In the genomic region with DNA sequence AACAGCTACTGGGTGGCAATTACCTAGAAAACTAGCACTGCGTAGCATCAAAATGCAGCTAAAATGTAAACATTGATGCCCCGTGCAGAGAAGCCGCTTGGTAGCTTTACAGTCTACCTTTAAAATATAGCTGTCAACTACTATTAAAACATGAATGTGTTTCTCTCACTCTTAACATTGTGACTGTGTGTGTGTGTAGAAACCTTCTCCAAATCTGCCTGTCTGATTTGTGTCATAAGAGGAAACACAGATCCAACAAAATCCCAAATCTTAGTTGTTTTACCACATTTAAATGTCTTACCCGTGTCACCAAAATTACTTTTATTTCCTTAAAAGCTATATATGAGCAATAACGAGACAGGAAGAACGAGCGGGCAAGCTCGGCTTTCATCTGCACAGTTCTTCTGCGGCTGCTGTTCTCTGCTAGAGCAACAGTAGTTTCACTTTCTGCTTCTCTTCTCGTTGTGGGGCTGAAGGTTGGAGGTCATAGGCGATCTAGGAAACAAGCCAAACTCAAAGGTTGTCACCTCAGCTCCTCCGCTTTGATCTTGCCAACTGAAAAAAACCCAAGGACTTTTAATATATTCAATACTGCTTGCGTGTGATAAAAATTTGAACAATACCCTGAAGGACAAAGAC, we compare ENCODE assay signal across 2 mouse cellular contexts.
TF ChIP-seq lines count a peak whose summit lies in the region.

No protein-coding gene starts in this region.

TF ChIP-seq in CH12.LX, 34 proteins besides CTCF, POLR2A, EP300 and RAD21 (continued from another document):
- TF ChIP-seq MXI1 (IDR thresholded peaks at IDR 0.05; ENCODE audit: low read depth, low read length) (no peak), GABPA (IDR thresholded peaks at IDR 0.05; ENCODE audit: insufficient replicate concordance, low read depth, low read length) (no peak), ZKSCAN1 (IDR thresholded peaks at IDR 0.05; ENCODE audit: borderline replicate concordance, low read depth, low read length) (no peak), HCFC1 (IDR thresholded peaks at IDR 0.05; ENCODE audit: low read depth, low read length) (no peak), JUN (IDR thresholded peaks at IDR 0.05; ENCODE audit: insufficient read depth, low read depth, low read length) (peak; percentile 26; the same call in 1 of the 2 replicates), USF2 (conservative IDR thresholded peaks at IDR 0.05; ENCODE audit: low read depth, low read length) (no peak), TCF12 (IDR thresholded peaks at IDR 0.05; ENCODE audit: low read depth, low read length) (no peak), MYC (IDR thresholded peaks at IDR 0.05; ENCODE audit: low read depth, low read length) (0 out of 2 replicates have a peak, but pooled peaks have one; percentile 44), SMC3 (IDR thresholded peaks at IDR 0.05; ENCODE audit: low read depth, low read length) (no peak), JUND (conservative IDR thresholded peaks at IDR 0.05; ENCODE audit: low read depth, low read length) (peak; percentile 59; the same call in 1 of the 2 replicates), MAZ (IDR thresholded peaks at IDR 0.05; ENCODE audit: low read depth, low read length) (no peak), RCOR1 (conservative IDR thresholded peaks at IDR 0.05; ENCODE audit: low read depth, low read length) (no peak), POLR2AphosphoS2 (IDR thresholded peaks at IDR 0.05; ENCODE audit: low read depth, low read length) (no peak), CHD1 (IDR thresholded peaks at IDR 0.05; ENCODE audit: low read depth, low read length) (no peak; the same call in 1 of the 2 replicates), MAFK (IDR thresholded peaks at IDR 0.05; ENCODE audit: insufficient replicate concordance, low read length) (peak; percentile 49; the same call in 1 of the 2 replicates), ELF1 (IDR thresholded peaks at IDR 0.05; ENCODE audit: low read depth, low read length) (peak; percentile 34; the same call in 1 of the 2 replicates), USF1 (IDR thresholded peaks at IDR 0.05; ENCODE audit: low read depth, low read length) (no peak), E2F4 (IDR thresholded peaks at IDR 0.05; ENCODE audit: insufficient replicate concordance, low read depth, low read length) (no peak), SIN3A (IDR thresholded peaks at IDR 0.05; ENCODE audit: low read length) (peak; percentile 80; the same call in 1 of the 2 replicates), NRF1 (IDR thresholded peaks at IDR 0.05; ENCODE audit: low read depth, low read length) (no peak), ZC3H11A (IDR thresholded peaks at IDR 0.05; ENCODE audit: low read depth, low read length) (no peak), TBP (conservative IDR thresholded peaks at IDR 0.05; ENCODE audit: low read depth, low read length) (0 out of 2 replicates have a peak, but pooled peaks have one; percentile 15), ETS1 (conservative IDR thresholded peaks at IDR 0.05; ENCODE audit: low read depth, low read length) (peak; percentile 66), MAX (IDR thresholded peaks at IDR 0.05; ENCODE audit: low read length) (no peak), CHD2 (IDR thresholded peaks at IDR 0.05; ENCODE audit: low read length) (no peak), MEF2A (IDR thresholded peaks at IDR 0.05; ENCODE audit: borderline replicate concordance, low read depth, low read length) (peak; percentile 27; the same call in 1 of the 2 replicates), NELFE (IDR thresholded peaks at IDR 0.05; ENCODE audit: low read depth, low read length) (no peak), UBTF (IDR thresholded peaks at IDR 0.05; ENCODE audit: low read depth, low read length) (no peak), IRF4 (IDR thresholded peaks at IDR 0.05; ENCODE audit: low read depth, low read length) (peak; percentile 90), BHLHE40 (IDR thresholded peaks at IDR 0.05; ENCODE audit: low read depth, low read length) (peak; percentile 52; the same call in 1 of the 2 replicates), ZNF384 (IDR thresholded peaks at IDR 0.05; ENCODE audit: low read depth, low read length) (no peak), KAT2A (IDR thresholded peaks at IDR 0.05; ENCODE audit: insufficient replicate concordance, low read length) (no peak), ZMIZ1 (IDR thresholded peaks at IDR 0.05; ENCODE audit: low read depth, low read length) (no peak)

TF ChIP-seq in myocyte, 11 proteins besides CTCF, POLR2A, EP300 and RAD21 (continued from another document):
- no peak for TF ChIP-seq E2F4 (IDR thresholded peaks at IDR 0.05; ENCODE audit: insufficient read depth)
- no peak for TF ChIP-seq POLR2AphosphoS2 (IDR thresholded peaks at IDR 0.05; ENCODE audit: insufficient read length, low read depth)
- TF ChIP-seq MAX (IDR thresholded peaks at IDR 0.05; ENCODE audit: low read depth): no peak
- TF ChIP-seq TCF3 (IDR thresholded peaks at IDR 0.05; ENCODE audit: insufficient read length, low read depth): no peak
- no peak for TF ChIP-seq MYOD1 (IDR thresholded peaks at IDR 0.05; ENCODE audit: control insufficient read depth in 1 of 3, insufficient read length in 2 of 3, low read depth in 2 of 3)
